Mouse (Mus musculus): ENCODE data around the gene Pcsk4.
"Not testable (repeated sequence)": the region's sequence is repeated elsewhere in the genome, so short reads cannot be mapped to it uniquely, and the experiment has no call there.

Gene Pcsk4

GRCm38 (mm10) chr10:80348244-80348781 is 19.0 kb upstream of the Pcsk4 start, which contains the start of gene Adamtsl5:
Gene Adamtsl5, minus strand, starts transcription at chr10:80348412.
- DNase-seq (ENCODE audit: low spot score in 2 of 2) = peak; percentile 76 to 90

- DNase-seq (ENCODE audit: low spot score in 2 of 2) = no peak
Observed at GRCm38 (mm10) chr10:80347514-80347967, 18.2 kb upstream of the Pcsk4 start.

- DNase-seq (ENCODE audit: low spot score in 2 of 2) = not testable (repeated sequence)
Observed at GRCm38 (mm10) chr10:80345929-80346328, 16.6 kb upstream of the Pcsk4 start.

- DNase-seq (ENCODE audit: low spot score in 2 of 2) = peak in 1 of 2 experiments; percentile 71
Observed at GRCm38 (mm10) chr10:80345122-80345521, 15.8 kb upstream of the Pcsk4 start.

GRCm38 (mm10) chr10:80344131-80344661 is 14.9 kb upstream of the Pcsk4 start:
- DNase-seq (ENCODE audit: low spot score in 2 of 2) = peak in 1 of 2 experiments; percentile 76

- no peak for DNase-seq (ENCODE audit: low spot score in 2 of 2)
Observed at GRCm38 (mm10) chr10:80343425-80343895, 14.2 kb upstream of the Pcsk4 start.

GRCm38 (mm10) chr10:80342749-80343424 is 13.6 kb upstream of the Pcsk4 start:
- peak in 1 of 2 experiments; percentile 65 for DNase-seq (ENCODE audit: low spot score in 2 of 2)

GRCm38 (mm10) chr10:80342305-80342748 is 13.0 kb upstream of the Pcsk4 start:
- no peak for DNase-seq (ENCODE audit: low spot score in 2 of 2)

GRCm38 (mm10) chr10:80341491-80342304 is 12.4 kb upstream of the Pcsk4 start:
- DNase-seq (ENCODE audit: low spot score in 2 of 2) = no peak

- DNase-seq (ENCODE audit: low spot score in 2 of 2) = no peak
Observed at GRCm38 (mm10) chr10:80341026-80341425, 11.7 kb upstream of the Pcsk4 start.

- DNase-seq (ENCODE audit: low spot score in 2 of 2) = peak; percentile 87 to 97
Observed at GRCm38 (mm10) chr10:80339941-80340750, 10.8 kb upstream of the Pcsk4 start.

- DNase-seq (ENCODE audit: low spot score in 2 of 2) = no peak
Observed at GRCm38 (mm10) chr10:80336263-80336662, 7.0 kb upstream of the Pcsk4 start.

- DNase-seq (ENCODE audit: low spot score in 2 of 2) = peak in 1 of 2 experiments; percentile 16
Observed at GRCm38 (mm10) chr10:80332525-80332989, 3.3 kb upstream of the Pcsk4 start.

GRCm38 (mm10) chr10:80331636-80332524 is 2.6 kb upstream of the Pcsk4 start:
- peak; percentile 73 to 81 for DNase-seq (ENCODE audit: low spot score in 2 of 2)

- DNase-seq (ENCODE audit: low spot score in 2 of 2) = peak in 1 of 2 experiments; percentile 14
Observed at GRCm38 (mm10) chr10:80330888-80331287, 1.6 kb upstream of the Pcsk4 start.

GRCm38 (mm10) chr10:80330084-80330483 is 786 bp upstream of the Pcsk4 start:
- DNase-seq (ENCODE audit: low spot score in 2 of 2) = no peak

GRCm38 (mm10) chr10:80325045-80325444 is 4.3 kb downstream of the Pcsk4 start:
- DNase-seq (ENCODE audit: low spot score in 2 of 2) = no peak

- DNase-seq (ENCODE audit: low spot score in 2 of 2) = no peak
Observed at GRCm38 (mm10) chr10:80324120-80325037, 4.9 kb downstream of the Pcsk4 start.
